Mouse (Mus musculus) stomach, postnatal 0 days (tissue): ENCODE results near the gene Pgd.

Experiments
- CTCF ChIP-seq: IDR thresholded peaks from 2 replicates; pipeline ENCODE4 v1.5.1; 2016; ENCODE audit warnings: antibody characterized with exemption, low read depth, mild to moderate bottlenecking, moderate library complexity
- EP300 ChIP-seq: optimal IDR thresholded peaks from 2 replicates; pipeline ENCODE3; 2016; ENCODE audit warnings: antibody characterized with exemption

- TF ChIP-seq EP300 (no peak), CTCF (no peak)
These were observed 5.4 kb downstream of the Pgd start for GRCm38 (mm10) chr4:149161166-149161565.
